Mouse (Mus musculus): ENCODE data around the gene Thoc7.

- no peak for TF ChIP-seq POLR2A (IDR thresholded peaks at IDR 0.05; ENCODE audit: borderline replicate concordance, control insufficient read depth, low read depth, low read length)
- TF ChIP-seq CTCF (IDR thresholded peaks at IDR 0.05; ENCODE audit: control insufficient read depth, insufficient read depth, low read length): no peak
Observed at GRCm38 (mm10) chr14:13917208-13917607, 44.4 kb downstream of the Thoc7 start.
